Mouse (Mus musculus): ENCODE data around the gene Btbd2. TPM values are rescaled to one million over a fixed set of nuclear protein-coding genes. Genes with fewer than 3 reads are reported as not detected.

The Btbd2 gene
- total and polyA plus RNA-seq, 3 experiments = 43.1 to 81.8 TPM; not detected in 1

GRCm38 (mm10) chr10:80653156-80653720 lies 3.6 kb downstream of the Btbd2 start:
- Histone ChIP-seq H3K36me3 (ENCODE audit: control insufficient read depth in 1 of 2, insufficient read depth in 2 of 2, low read length in 2 of 2) (peaks cover 0 to 9% of the 10 kb centered on the region in 2 experiments; a peak in 2 of 4 replicates), H3K4me1 (ENCODE audit: control insufficient read depth in 1 of 2, insufficient read depth in 2 of 2, low read length in 2 of 2) (peaks cover 3 to 15% of the 10 kb centered on the region in 2 experiments), H3K9me3 (replicated peaks; ENCODE audit: insufficient read depth, low read length) (no peaks in the 10 kb centered on the region), H3K27me3 (ENCODE audit: control insufficient read depth in 1 of 2, insufficient read depth in 2 of 2, low read length in 2 of 2) (no peaks in the 10 kb centered on the region), H3K79me2 (ENCODE audit: control insufficient read depth, insufficient read depth, low read length, poor library complexity) (peaks cover 8% of the 10 kb centered on the region), H3K4me3 (ENCODE audit: control insufficient read depth in 1 of 2, insufficient read depth in 1 of 2, low read depth in 2 of 2, low read length in 2 of 2) (no peak overlapping the region), H3K9ac (ENCODE audit: control insufficient read depth, low read depth, low read length, poor library complexity, severe bottlenecking) (no peak overlapping the region), H3K27ac (ENCODE audit: control insufficient read depth, low read depth, low read length) (no peak overlapping the region)
- no peak for DNase-seq (ENCODE audit: low read depth, low spot score)
- TF ChIP-seq POLR2AphosphoS5 (IDR thresholded peaks at IDR 0.05; ENCODE audit: borderline replicate concordance, low read depth, low read length) (no peak), MYB (IDR thresholded peaks at IDR 0.05; ENCODE audit: low read depth, low read length) (no peak), MYC (IDR thresholded peaks at IDR 0.05; ENCODE audit: low read depth, low read length) (no peak), SMC3 (IDR thresholded peaks at IDR 0.05; ENCODE audit: low read depth, low read length) (no peak), ZMIZ1 (IDR thresholded peaks at IDR 0.05; ENCODE audit: low read depth, low read length) (no peak), RAD21 (IDR thresholded peaks at IDR 0.05; ENCODE audit: low read depth, low read length) (no peak), GATA1 (IDR thresholded peaks at IDR 0.05; ENCODE audit: low read depth, low read length) (no peak), HCFC1 (IDR thresholded peaks at IDR 0.05; ENCODE audit: low read depth, low read length) (no peak), USF1 (IDR thresholded peaks at IDR 0.05; ENCODE audit: low read depth, low read length) (no peak), USF2 (IDR thresholded peaks at IDR 0.05; ENCODE audit: borderline replicate concordance in 1 of 2, insufficient read depth in 1 of 2, low read depth in 1 of 2, low read length in 2 of 2) (no peak), NELFE (IDR thresholded peaks at IDR 0.05; ENCODE audit: low read depth, low read length) (no peak), TBP (IDR thresholded peaks at IDR 0.05; ENCODE audit: low read depth, low read length) (no peak), MAX (IDR thresholded peaks at IDR 0.05; ENCODE audit: low read length) (no peak)

- DNase-seq (ENCODE audit: low read depth, low spot score) = no peak
- Histone ChIP-seq H3K79me2 (ENCODE audit: control insufficient read depth, insufficient read depth, low read length, poor library complexity) (no peaks in the 10 kb centered on the region; the same call in 1 of the 2 replicates), H3K27ac (ENCODE audit: control insufficient read depth, low read depth, low read length) (no peak overlapping the region), H3K4me1 (ENCODE audit: control insufficient read depth in 1 of 2, insufficient read depth in 2 of 2, low read length in 2 of 2) (peaks cover 0 to 2% of the 10 kb centered on the region in 2 experiments; a peak in 1 of 4 replicates), H3K27me3 (ENCODE audit: control insufficient read depth in 1 of 2, insufficient read depth in 2 of 2, low read length in 2 of 2) (no peaks in the 10 kb centered on the region), H3K9ac (ENCODE audit: control insufficient read depth, low read depth, low read length, poor library complexity, severe bottlenecking) (no peak overlapping the region), H3K9me3 (replicated peaks; ENCODE audit: insufficient read depth, low read length) (no peaks in the 10 kb centered on the region), H3K4me3 (ENCODE audit: control insufficient read depth in 1 of 2, insufficient read depth in 1 of 2, low read depth in 2 of 2, low read length in 2 of 2) (no peak overlapping the region), H3K36me3 (ENCODE audit: control insufficient read depth in 1 of 2, insufficient read depth in 2 of 2, low read length in 2 of 2) (0 out of 4 replicates have a peak, but pooled peaks cover 0 to under 1% of the 10 kb centered on the region in 2 experiments)
- TF ChIP-seq CHD1 (IDR thresholded peaks at IDR 0.05; ENCODE audit: low read depth, low read length) (no peak), MAZ (IDR thresholded peaks at IDR 0.05; ENCODE audit: low read depth, low read length) (no peak), TBP (IDR thresholded peaks at IDR 0.05; ENCODE audit: low read depth, low read length) (no peak), POLR2A (IDR thresholded peaks at IDR 0.05; ENCODE audit: control insufficient read depth in 1 of 2, insufficient read depth in 1 of 2, low read depth in 1 of 2, low read length in 2 of 2, poor library complexity in 1 of 2) (no peak), USF2 (IDR thresholded peaks at IDR 0.05; ENCODE audit: borderline replicate concordance in 1 of 2, insufficient read depth in 1 of 2, low read depth in 1 of 2, low read length in 2 of 2) (no peak), SMC3 (IDR thresholded peaks at IDR 0.05; ENCODE audit: low read depth, low read length) (no peak), MYB (IDR thresholded peaks at IDR 0.05; ENCODE audit: low read depth, low read length) (no peak)
Observed at GRCm38 (mm10) chr10:80650392-80650791, 6.5 kb downstream of the Btbd2 start.
